Mouse (Mus musculus) ES-E14 (cell line): ENCODE results near the gene Gm26657. TPM values are rescaled to one million over a fixed set of nuclear protein-coding genes. Genes with fewer than 3 reads are reported as not detected.

Experiments
- DNase-seq: peaks from one replicate; pipeline ENCODE4 v3.0.0-alpha.2; 2013; ENCODE audit warnings: low read depth, low spot score
- H3K27ac ChIP-seq: 2 replicates; pipeline ENCODE4 v1.5.1; 2012; ENCODE audit warnings: low read depth, mild to moderate bottlenecking, low read length, moderate library complexity, mixed read lengths; ENCODE audit not compliant: poor library complexity, insufficient read depth, severe bottlenecking
- H3K36me3 ChIP-seq: 2 replicates; pipeline ENCODE4 v1.6.1; 2012; ENCODE audit warnings: mild to moderate bottlenecking, low read length, moderate library complexity, mixed read lengths; ENCODE audit not compliant: control insufficient read depth, poor library complexity, insufficient read depth, severe bottlenecking
- H3K4me1 ChIP-seq, 2 experiments: fragments of 150-350 bp in 1 of 2; sonication (generic) in 1 of 2; 2 replicates each; pipeline ENCODE4 v1.6.1; 2012; ENCODE audit warnings: low read length in 2 of 2, mild to moderate bottlenecking in 1 of 2, mixed read lengths in 1 of 2; ENCODE audit not compliant: control insufficient read depth in 2 of 2, insufficient read depth in 2 of 2, poor library complexity in 1 of 2
- H3K4me3 ChIP-seq, 2 experiments: fragments of 150-350 bp in 1 of 2; sonication (generic) in 1 of 2; 2 replicates each; pipeline ENCODE4 v1.5.1; 2012; ENCODE audit warnings: low read length in 2 of 2, low read depth in 1 of 2, mild to moderate bottlenecking in 1 of 2, mixed read lengths in 1 of 2; ENCODE audit not compliant: insufficient read depth in 1 of 2, poor library complexity in 1 of 2, severe bottlenecking in 1 of 2
- H3K9ac ChIP-seq: 2 replicates; pipeline ENCODE4 v1.6.1; 2012; ENCODE audit warnings: low read depth, mild to moderate bottlenecking, low read length, mixed read lengths; ENCODE audit not compliant: poor library complexity, insufficient read depth, severe bottlenecking
- H3K9me3 ChIP-seq: fragments of 150-350 bp; sonication (generic); 2 replicates; pipeline ENCODE4 v1.6.1; 2012; ENCODE audit warnings: low read depth, mild to moderate bottlenecking, low read length; ENCODE audit not compliant: control insufficient read depth, insufficient read depth
- CHD2 ChIP-seq: IDR thresholded peaks from 2 replicates; pipeline ENCODE4 v1.6.1; 2014; ENCODE audit warnings: mild to moderate bottlenecking, low read depth, low read length, inconsistent platforms
- HCFC1 ChIP-seq: IDR thresholded peaks from 2 replicates; pipeline ENCODE4 v1.6.1; 2012; ENCODE audit warnings: low read length, inconsistent platforms, borderline replicate concordance; ENCODE audit not compliant: insufficient read depth
- MAFK ChIP-seq: IDR thresholded peaks from 2 replicates; pipeline ENCODE4 v1.6.1; 2014; ENCODE audit warnings: mild to moderate bottlenecking, low read depth, low read length, inconsistent platforms; ENCODE audit not compliant: insufficient read depth
- ZC3H11A ChIP-seq: IDR thresholded peaks from 2 replicates; pipeline ENCODE4 v1.6.1; 2012; ENCODE audit warnings: low read depth, mild to moderate bottlenecking, inconsistent platforms, low read length, borderline replicate concordance
- ZNF384 ChIP-seq: IDR thresholded peaks from 2 replicates; pipeline ENCODE4 v1.6.1; 2012; ENCODE audit warnings: low read depth, low read length, inconsistent platforms
- in situ Hi-C, 2 experiments: fragments of 600-800 bp; cut with MboI; formaldehyde crosslinking; loops; one replicate each; pipeline ENCODE4 v1.15.1; 2025; ENCODE audit warnings: low sequenced_read_pairs in 2 of 2, inconsistent platforms in 1 of 2; ENCODE audit not compliant: unreplicated experiment in 2 of 2
- total RNA-seq: library from RNA; depleted of rRNA; stranded (reverse); fragments of 300-350 nt; gene quantifications from 2 replicates; pipeline ENCODE4 v1.2.3, GENCODE M21; 2012

Gene Gm26657
- total RNA-seq, 1 experiment = 0.31 TPM

DNA sequence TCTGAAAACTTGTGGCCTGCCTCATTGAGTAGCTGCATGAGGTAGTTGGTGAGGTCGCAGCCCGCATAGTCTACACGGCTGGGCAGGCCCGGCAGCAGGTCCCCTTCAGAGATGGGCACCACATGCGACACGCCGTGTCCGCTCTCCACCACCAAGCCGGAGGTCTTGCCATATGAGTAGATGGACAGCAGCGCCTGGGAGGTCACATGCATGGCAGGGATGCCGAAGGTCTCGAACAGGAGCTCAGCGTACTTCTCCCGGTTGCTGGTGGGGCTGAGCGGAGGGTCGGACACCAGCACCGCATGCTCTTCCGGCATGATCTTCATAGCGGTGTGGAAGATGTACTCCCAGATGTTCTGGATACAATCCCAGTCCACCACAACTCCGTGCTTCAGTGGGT lies 741 bp downstream of the Gm26657 start:
- DNase-seq = no peak
- Histone ChIP-seq H3K9ac (no peak overlapping the region), H3K27ac (no peak overlapping the region), H3K4me1 (peaks cover 0 to 3% of the 10 kb centered on the region in 2 experiments; a peak in 1 of 4 replicates), H3K4me3 (peak overlapping the region; percentile 47 to 59; a peak in 3 of 4 replicates), H3K36me3 (peaks cover 10% of the 10 kb centered on the region; the same call in 1 of the 2 replicates), H3K9me3 (no peaks in the 10 kb centered on the region)
- TF ChIP-seq CHD2 (no peak), ZNF384 (no peak), HCFC1 (no peak)
- in situ Hi-C loops = no loop called here

GRCm38 (mm10) chr4:56741041-56741493 lies 1.2 kb downstream of the Gm26657 start, which contains the start of gene Actl7b:
Gene Actl7b (minus strand): TSS chr4:56741443.
- in situ Hi-C loops = no loop called here
- H3K4me3 ChIP-seq = peak within 1 kb of the TSS; percentile 47 to 59; a peak in 3 of 4 replicates
- peaks cover 10% of the 10 kb centered on the region; the same call in 1 of the 2 replicates for H3K36me3 ChIP-seq
- H3K9me3 ChIP-seq = no peaks in the 10 kb centered on the region
- H3K4me1 ChIP-seq = peaks cover 0 to 3% of the 10 kb centered on the region in 2 experiments; a peak in 1 of 4 replicates
- H3K9ac ChIP-seq = no peak within 1 kb of the TSS
- no peak for TF ChIP-seq CHD2
- no peak for TF ChIP-seq HCFC1
- no peak for TF ChIP-seq ZNF384
- TF ChIP-seq MAFK = no peak
- no peak for TF ChIP-seq ZC3H11A
- no peak within 1 kb of the TSS for H3K27ac ChIP-seq
- DNase-seq = no peak

DNA sequence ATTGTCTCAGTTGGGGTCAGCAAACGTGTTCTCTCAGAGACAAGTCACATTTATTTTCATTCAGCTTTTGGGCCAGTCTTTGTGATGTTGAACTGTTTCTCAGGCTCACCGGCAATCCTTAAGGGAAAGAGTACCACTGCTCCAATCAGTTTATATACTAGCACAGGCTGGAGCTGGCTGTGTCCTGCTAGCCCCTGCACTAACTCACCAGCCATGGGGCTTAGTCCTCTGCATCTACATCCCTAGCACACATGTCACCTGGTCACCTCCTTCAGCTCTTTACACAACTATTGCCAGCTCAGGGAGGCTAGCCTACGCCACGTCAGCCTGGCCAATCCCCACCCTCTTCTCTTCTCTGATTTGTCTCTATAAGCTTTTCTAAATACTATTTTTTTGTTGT lies 2.8 kb downstream of the Gm26657 start:
- no peak overlapping the region for H3K27ac ChIP-seq
- no peaks in the 10 kb centered on the region for H3K9me3 ChIP-seq
- H3K36me3 ChIP-seq = peaks cover 10% of the 10 kb centered on the region; the same call in 1 of the 2 replicates
- no peak overlapping the region for H3K4me3 ChIP-seq
- in situ Hi-C loops = no loop called here
- no peak overlapping the region for H3K9ac ChIP-seq
- H3K4me1 ChIP-seq = peaks cover 0 to 3% of the 10 kb centered on the region in 2 experiments; a peak in 1 of 4 replicates
- DNase-seq = no peak
- TF ChIP-seq MAFK (no peak), ZC3H11A (no peak), HCFC1 (no peak)

DNA sequence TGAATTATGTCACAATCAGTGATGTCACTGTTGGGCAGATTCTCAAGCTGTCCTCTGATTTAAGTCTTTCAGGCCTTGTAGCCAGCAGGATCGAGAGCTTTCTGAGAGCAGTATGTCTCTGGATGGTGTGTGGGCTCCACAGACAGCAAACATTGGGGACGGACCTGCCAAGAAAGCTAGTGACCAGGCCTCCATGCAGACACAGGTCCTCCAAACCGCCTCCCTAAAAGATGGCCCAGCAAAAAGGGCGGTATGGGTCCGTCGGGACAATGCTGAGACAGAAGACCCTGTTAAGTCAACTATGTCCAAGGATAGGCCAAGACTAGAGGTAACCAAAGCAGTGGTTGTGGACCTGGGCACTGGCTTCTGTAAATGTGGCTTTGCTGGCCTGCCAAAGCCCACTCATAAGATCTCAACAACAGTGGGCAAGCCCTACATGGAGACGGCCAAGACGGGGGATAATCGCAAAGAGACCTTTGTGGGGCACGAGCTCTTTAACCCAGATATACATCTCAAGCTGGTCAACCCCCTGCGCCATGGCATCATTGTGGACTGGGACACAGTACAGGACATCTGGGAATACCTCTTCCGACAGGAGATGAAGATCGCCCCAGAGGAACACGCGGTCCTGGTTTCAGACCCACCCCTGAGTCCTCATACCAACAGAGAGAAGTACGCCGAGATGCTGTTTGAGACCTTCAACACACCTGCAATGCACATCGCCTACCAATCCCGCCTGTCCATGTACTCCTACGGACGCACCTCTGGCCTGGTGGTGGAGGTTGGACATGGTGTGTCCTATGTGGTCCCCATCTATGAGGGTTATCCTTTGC lies 3.7 kb downstream of the Gm26657 start, which contains the start of gene Actl7a:
Gene Actl7a, plus strand, starts transcription at position 51 of the 833 bp plus-strand sequence.
- H3K9me3 ChIP-seq = no peaks in the 10 kb centered on the region
- H3K4me1 ChIP-seq = peaks cover 0 to 3% of the 10 kb centered on the region in 2 experiments; a peak in 1 of 4 replicates
- H3K36me3 ChIP-seq = peaks cover 12% of the 10 kb centered on the region; the same call in 1 of the 2 replicates
- DNase-seq = no peak
- no peak within 1 kb of the TSS for H3K27ac ChIP-seq
- in situ Hi-C loops = no loop called here
- no peak for TF ChIP-seq MAFK
- TF ChIP-seq ZNF384 = no peak
- TF ChIP-seq CHD2 = no peak
- TF ChIP-seq HCFC1 = no peak
- no peak for TF ChIP-seq ZC3H11A
- H3K4me3 ChIP-seq = no peak within 1 kb of the TSS
- no peak within 1 kb of the TSS for H3K9ac ChIP-seq
